Mouse (Mus musculus) CH12.LX (cell line): ENCODE data around the gene Olfr690. TPM values are rescaled to one million over a fixed set of nuclear protein-coding genes. Genes with fewer than 3 reads are reported as not detected.

Source experiments
- DNase-seq: peaks from one replicate; pipeline ENCODE4 v3.0.0-alpha.2; 2013; ENCODE audit errors: extremely low read depth
- H3K27ac ChIP-seq: 2 replicates; pipeline ENCODE4 v1.5.1; 2012; ENCODE audit warnings: low read depth, mild to moderate bottlenecking, control low read depth, moderate library complexity; ENCODE audit not compliant: insufficient read depth
- H3K27me3 ChIP-seq: replicated peaks from 2 replicates; pipeline ENCODE3; 2012; ENCODE audit warnings: inconsistent platforms
- H3K36me3 ChIP-seq, 2 experiments: replicated peaks in 1 of 2; 2 replicates each; pipeline versions ENCODE3 to v1.6.1; 2012; ENCODE audit warnings: inconsistent platforms in 1 of 2, low read length in 1 of 2, mild to moderate bottlenecking in 1 of 2, mixed read lengths in 1 of 2, moderate library complexity in 1 of 2; ENCODE audit not compliant: control insufficient read depth in 1 of 2, insufficient read depth in 1 of 2
- H3K4me1 ChIP-seq, 2 experiments: 2 replicates each; pipeline ENCODE4 v1.6.1; 2012; ENCODE audit warnings: inconsistent platforms in 1 of 2, moderate library complexity in 1 of 2; ENCODE audit not compliant: insufficient read depth in 2 of 2, control insufficient read depth in 1 of 2
- H3K4me2 ChIP-seq: 2 replicates; pipeline ENCODE4 v1.6.1; 2012; ENCODE audit warnings: low read depth, mild to moderate bottlenecking, control low read depth; ENCODE audit not compliant: poor library complexity, insufficient read depth, severe bottlenecking
- H3K4me3 ChIP-seq, 3 experiments: fragments of 150-350 bp in 1 of 3; sonication (generic) in 1 of 3; replicated peaks in 1 of 3; 2 replicates each; pipeline versions ENCODE3 to v1.5.1; 2011 to 2012; ENCODE audit warnings: low read depth in 2 of 3, low read length in 2 of 3, mild to moderate bottlenecking in 2 of 3, moderate library complexity in 2 of 3, control low read depth in 1 of 3, improper control_type of control experiment in 1 of 3, inconsistent platforms in 1 of 3, mixed read lengths in 1 of 3; ENCODE audit not compliant: poor library complexity in 1 of 3
- H3K79me2 ChIP-seq: replicated peaks from 2 replicates; pipeline ENCODE4 v1.6.1; 2012; ENCODE audit warnings: mild to moderate bottlenecking, moderate library complexity; ENCODE audit not compliant: control insufficient read depth, poor library complexity, insufficient read depth, severe bottlenecking; ENCODE audit errors: extremely low read depth
- H3K9ac ChIP-seq: 2 replicates; pipeline ENCODE4 v1.6.1; 2012; ENCODE audit warnings: low read depth, mild to moderate bottlenecking, control low read depth, moderate library complexity; ENCODE audit not compliant: insufficient read depth
- H3K9me3 ChIP-seq: replicated peaks from 2 replicates; pipeline ENCODE3; 2012; ENCODE audit warnings: low read length, inconsistent platforms, mixed read lengths
- BHLHE40 ChIP-seq: IDR thresholded peaks from 2 replicates; pipeline ENCODE4 v1.6.1; 2011; ENCODE audit warnings: mild to moderate bottlenecking, low read depth, low read length, improper control_type of control experiment
- CHD1 ChIP-seq: IDR thresholded peaks from 2 replicates; pipeline ENCODE4 v1.6.1; 2012; ENCODE audit warnings: low read depth, low read length, improper control_type of control experiment, inconsistent platforms
- CHD2 ChIP-seq: IDR thresholded peaks from 2 replicates; pipeline ENCODE4 v1.6.1; 2011; ENCODE audit warnings: low read length, improper control_type of control experiment
- ELF1 ChIP-seq: IDR thresholded peaks from 2 replicates; pipeline ENCODE4 v1.6.1; 2014; ENCODE audit warnings: low read depth, mild to moderate bottlenecking, inconsistent platforms, low read length, improper control_type of control experiment
- EP300 ChIP-seq: IDR thresholded peaks from 2 replicates; pipeline ENCODE4 v1.6.1; 2011; ENCODE audit warnings: low read length, improper control_type of control experiment
- ETS1 ChIP-seq: conservative IDR thresholded peaks from 2 replicates; pipeline ENCODE4 v1.6.1; 2012; ENCODE audit warnings: low read depth, mild to moderate bottlenecking, inconsistent platforms, low read length, improper control_type of control experiment, moderate library complexity
- GABPA ChIP-seq: IDR thresholded peaks from 2 replicates; pipeline ENCODE4 v1.6.1; 2012; ENCODE audit warnings: low read depth, low read length, improper control_type of control experiment, inconsistent platforms; ENCODE audit not compliant: insufficient replicate concordance
- JUN ChIP-seq: IDR thresholded peaks from 2 replicates; pipeline ENCODE4 v1.6.1; 2011; ENCODE audit warnings: low read depth, mild to moderate bottlenecking, low read length, improper control_type of control experiment, moderate library complexity; ENCODE audit not compliant: insufficient read depth
- JUND ChIP-seq: conservative IDR thresholded peaks from 2 replicates; pipeline ENCODE4 v1.6.1; 2011; ENCODE audit warnings: low read depth, low read length, improper control_type of control experiment
- MAFK ChIP-seq: IDR thresholded peaks from 2 replicates; pipeline ENCODE4 v1.6.1; 2011; ENCODE audit warnings: low read length, improper control_type of control experiment; ENCODE audit not compliant: insufficient replicate concordance
- MAX ChIP-seq: IDR thresholded peaks from 2 replicates; pipeline ENCODE4 v1.6.1; 2011; ENCODE audit warnings: low read length, improper control_type of control experiment
- MXI1 ChIP-seq: IDR thresholded peaks from 2 replicates; pipeline ENCODE4 v1.6.1; 2011; ENCODE audit warnings: mild to moderate bottlenecking, low read depth, low read length, improper control_type of control experiment
- MYC ChIP-seq: IDR thresholded peaks from 2 replicates; pipeline ENCODE4 v1.6.1; 2011; ENCODE audit warnings: low read depth, mild to moderate bottlenecking, improper control_type of control experiment, low read length
- NRF1 ChIP-seq: IDR thresholded peaks from 2 replicates; pipeline ENCODE4 v1.6.1; 2014; ENCODE audit warnings: low read depth, mild to moderate bottlenecking, inconsistent platforms, low read length, improper control_type of control experiment, moderate library complexity
- PAX5 ChIP-seq: IDR thresholded peaks from 2 replicates; pipeline ENCODE4 v1.6.1; 2012; ENCODE audit warnings: low read length, inconsistent platforms, mixed read lengths
- POLR2A ChIP-seq: IDR thresholded peaks from 2 replicates; pipeline ENCODE4 v1.6.1; 2011; ENCODE audit warnings: low read depth, mild to moderate bottlenecking, improper control_type of control experiment, low read length
- POLR2AphosphoS2 ChIP-seq: IDR thresholded peaks from 2 replicates; pipeline ENCODE4 v1.6.1; 2011; ENCODE audit warnings: low read depth, low read length, improper control_type of control experiment
- TBP ChIP-seq: conservative IDR thresholded peaks from 2 replicates; pipeline ENCODE4 v1.6.1; 2011; ENCODE audit warnings: low read depth, low read length, improper control_type of control experiment
- USF1 ChIP-seq: IDR thresholded peaks from 2 replicates; pipeline ENCODE4 v1.6.1; 2014; ENCODE audit warnings: low read depth, mild to moderate bottlenecking, inconsistent platforms, low read length, improper control_type of control experiment
- USF2 ChIP-seq: conservative IDR thresholded peaks from 2 replicates; pipeline ENCODE4 v1.6.1; 2011; ENCODE audit warnings: low read depth, low read length, improper control_type of control experiment
- ZC3H11A ChIP-seq: IDR thresholded peaks from 2 replicates; pipeline ENCODE4 v1.6.1; 2012; ENCODE audit warnings: low read depth, mild to moderate bottlenecking, inconsistent platforms, low read length, improper control_type of control experiment
- ZMIZ1 ChIP-seq: IDR thresholded peaks from 2 replicates; pipeline ENCODE4 v1.6.1; 2012; ENCODE audit warnings: low read depth, mild to moderate bottlenecking, inconsistent platforms, low read length, improper control_type of control experiment
- dilution Hi-C: fragments of 300-500 bp; cut with MboI; formaldehyde crosslinking; loops from 2 replicates; pipeline ENCODE4 v1.14.3; 2020; ENCODE audit warnings: low sequenced_read_pairs; ENCODE audit not compliant: extremely low pct_unique_long_range_greater_than_20kb, extremely low pct_ligation_motif_present
- in situ Hi-C: fragments of 300-500 bp; cut with MboI; formaldehyde crosslinking; loops from 3 replicates; pipeline ENCODE4 v1.14.3; 2019; ENCODE audit warnings: low sequenced_read_pairs, low pct_ligation_motif_present, low pct_unique_long_range_greater_than_20kb, mixed read lengths
- polyA plus RNA-seq: library from polyadenylated mRNA; unstranded; fragments of >175 nt; gene quantifications from 2 replicates; pipeline ENCODE4 v1.2.1, GENCODE M21; 2012; ENCODE audit warnings: low read depth; ENCODE audit not compliant: insufficient read length
- total RNA-seq, 2 experiments: library from RNA; depleted of rRNA; stranded (reverse); fragments of 300-350 nt in 1 of 2; fragments of >200 nt in 1 of 2; gene quantifications; 2 replicates each; pipeline ENCODE4 v1.2.3; 2012 to 2014

The Olfr690 gene
- total RNA-seq (2012; rRNA removed), result not detected in 2 replicates
- not detected in 2 replicates for total RNA-seq (2014; rRNA removed)
- polyA plus RNA-seq, result not detected in 2 replicates

DNA sequence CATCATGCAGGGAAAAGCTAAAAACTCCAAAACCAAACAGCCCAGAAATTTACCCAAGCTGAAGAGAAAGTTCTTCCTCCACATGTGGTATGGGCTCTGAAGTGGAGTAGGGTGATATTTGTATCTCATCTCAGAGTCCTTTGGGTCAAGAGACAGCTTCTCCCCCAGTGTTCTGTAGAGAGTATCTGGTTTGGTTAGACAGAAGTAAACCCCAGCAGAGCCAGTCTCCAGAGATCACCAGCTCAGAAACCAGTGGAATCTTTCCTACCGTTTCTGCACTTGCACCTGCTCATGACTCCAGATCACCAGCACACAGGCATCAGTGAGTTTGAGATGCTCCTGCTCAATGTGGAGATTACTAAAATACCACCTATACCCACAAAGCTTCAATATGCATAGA lies at the start of gene Olfr690:
Olfr690 (minus strand) TSS at position 101 of the 400 bp plus-strand sequence.
- Histone ChIP-seq H3K4me3 (no peak within 1 kb of the TSS), H3K9ac (no peak within 1 kb of the TSS), H3K4me1 (no peaks in the 10 kb centered on the region), H3K36me3 (no peaks in the 10 kb centered on the region), H3K27me3 (no peaks in the 10 kb centered on the region), H3K79me2 (no peaks in the 10 kb centered on the region), H3K9me3 (no peaks in the 10 kb centered on the region), H3K4me2 (no peak within 1 kb of the TSS), H3K27ac (no peak within 1 kb of the TSS)
- DNase-seq, result no peak
- dilution Hi-C loops, result no loop called here
- in situ Hi-C loops, result loop anchor here (10.0 kb wide), 1 partner anchor 51 kb away; no protein-coding TSS in a partner anchor
- TF ChIP-seq USF2 (no peak), ETS1 (no peak), TBP (no peak), MAFK (no peak), MAX (no peak), GABPA (no peak), POLR2A (no peak), BHLHE40 (no peak)

DNA sequence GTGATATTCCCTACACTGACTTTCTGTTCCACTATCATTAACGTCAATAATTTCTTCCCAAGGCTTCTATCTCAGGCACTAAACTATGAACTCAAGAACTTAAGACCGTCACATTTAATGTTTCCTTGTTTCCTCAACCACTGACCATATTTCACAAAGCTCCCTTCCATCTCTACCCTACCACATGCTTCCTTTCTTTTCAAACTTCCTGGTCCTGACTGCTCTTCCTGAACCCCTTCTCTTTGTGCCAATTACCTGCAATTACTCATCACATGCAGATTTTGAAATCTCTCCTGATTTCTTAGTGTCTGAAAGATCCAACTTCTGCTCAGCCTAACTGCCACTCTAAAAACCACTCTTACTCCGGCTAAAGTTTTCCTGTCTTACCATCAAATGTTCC lies 46.4 kb upstream of the Olfr690 start:
- Histone ChIP-seq H3K79me2 (no peaks in the 10 kb centered on the region), H3K27me3 (no peaks in the 10 kb centered on the region), H3K4me3 (no peak overlapping the region), H3K9ac (no peak overlapping the region), H3K4me2 (no peak overlapping the region), H3K36me3 (peaks cover 28 to 71% of the 10 kb centered on the region in 2 experiments), H3K9me3 (no peaks in the 10 kb centered on the region), H3K27ac (no peak overlapping the region), H3K4me1 (no peaks in the 10 kb centered on the region)
- TF ChIP-seq MAFK, result no peak
- TF ChIP-seq ELF1, result no peak
- TF ChIP-seq EP300, result no peak
- TF ChIP-seq MXI1, result no peak
- no peak for TF ChIP-seq MAX
- TF ChIP-seq BHLHE40, result no peak
- no peak for TF ChIP-seq GABPA
- TF ChIP-seq USF2, result no peak
- TF ChIP-seq CHD1, result no peak
- no peak for TF ChIP-seq CHD2
- no peak for TF ChIP-seq JUND
- no peak for TF ChIP-seq POLR2AphosphoS2
- TF ChIP-seq ZMIZ1, result no peak
- no peak for TF ChIP-seq PAX5
- no peak for TF ChIP-seq JUN
- no peak for TF ChIP-seq MYC
- TF ChIP-seq POLR2A, result no peak
- no peak for TF ChIP-seq NRF1
- no peak for TF ChIP-seq ZC3H11A
- TF ChIP-seq USF1, result no peak
- no peak for DNase-seq
- in situ Hi-C loops (loop anchor here (10.0 kb wide), 1 partner anchor 46 kb away; the partner anchor contains the start of gene Olfr690), dilution Hi-C loops (no loop called here)
